Mouse (Mus musculus) small intestine, adult 2 months (tissue): ENCODE results near the gene Hsd17b1.

Experiments used
- CTCF ChIP-seq: fragments of 200-500 bp; IDR thresholded peaks from 2 replicates; pipeline ENCODE4 v1.5.1; 2012; ENCODE audit warnings: low read depth, mild to moderate bottlenecking, control low read depth, inconsistent platforms, low read length, moderate library complexity, mixed read lengths; ENCODE audit not compliant: insufficient replicate concordance, insufficient read length; ENCODE audit errors: extremely low read depth
- POLR2A ChIP-seq: fragments of 200-500 bp; IDR thresholded peaks from 2 replicates; pipeline ENCODE4 v1.6.1; 2012; ENCODE audit warnings: low read depth, mild to moderate bottlenecking, control low read depth, inconsistent platforms, low read length, moderate library complexity

DNA sequence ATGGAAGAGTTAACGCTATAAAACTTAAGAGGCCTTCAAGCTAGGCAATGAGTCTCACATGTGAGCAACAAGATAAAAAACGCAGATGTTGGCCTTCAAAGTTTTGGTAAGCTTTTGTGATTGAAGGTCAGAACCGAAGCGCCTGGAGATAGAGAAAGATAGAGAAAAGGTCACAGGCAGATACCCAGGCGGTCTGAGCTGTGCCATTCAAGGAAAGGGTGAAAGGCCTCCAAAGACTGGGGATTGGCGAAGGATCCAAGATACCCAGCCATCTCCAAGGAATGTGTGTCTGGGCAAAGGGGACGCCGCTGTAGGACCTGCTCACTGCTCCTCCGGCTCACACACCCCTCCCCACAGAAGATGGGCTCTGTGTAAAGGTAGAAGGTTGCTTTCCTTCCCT, 13.2 kb upstream of the Hsd17b1 start:
- no peak for TF ChIP-seq POLR2A
- TF ChIP-seq CTCF = no peak
